Mouse (Mus musculus): ENCODE results near the gene Olfr937.

Olfr937 gene

GRCm38 (mm10) chr9:39064851-39065250 lies at the start of gene Olfr937:
Gene Olfr937, minus strand, starts transcription at chr9:39064951.
- no peak for ATAC-seq (ENCODE audit: insufficient number of reproducible peaks, low FRiP score, low TSS enrichment)

- no peak for ATAC-seq (ENCODE audit: insufficient number of reproducible peaks, low FRiP score, low TSS enrichment)
Observed at GRCm38 (mm10) chr9:39078787-39079186, 14.0 kb upstream of the Olfr937 start, which contains the start of gene Olfr938. Gene Olfr938, minus strand, starts transcription at chr9:39078887.

- ATAC-seq (ENCODE audit: insufficient number of reproducible peaks, low FRiP score, low TSS enrichment), result no peak
Observed at GRCm38 (mm10) chr9:39023277-39023676, 41.5 kb downstream of the Olfr937 start, which contains the start of gene Olfr146. Gene Olfr146, minus strand, starts transcription at chr9:39023377.

Measured in cerebellum, adult (tissue).